Mouse (Mus musculus) stomach, postnatal 0 days (tissue): Measurements from ENCODE around the gene Usp20. TPM values are rescaled to one million over a fixed set of nuclear protein-coding genes. Genes with fewer than 3 reads are reported as not detected.
A peak's percentile ranks its signal among the peaks of the same experiment; 100 is the strongest.

ENCODE experiments used
- ATAC-seq: fragments of 200-750 bp; cut with Nextera tagmentation; 2 replicates; pipeline ENCODE4 v1.8.0; 2017; ENCODE audit not compliant: low FRiP score, low TSS enrichment
- DNase-seq: peaks from one replicate; pipeline ENCODE4 v3.0.0-alpha.2; 2016; ENCODE audit warnings: low spot score
- H3K27ac ChIP-seq: fragments of 300-500 bp; sonication (generic); replicated peaks from 2 replicates; pipeline ENCODE4 v1.5.1; 2014; ENCODE audit warnings: mild to moderate bottlenecking, control low read depth
- H3K27me3 ChIP-seq: fragments of 300-500 bp; sonication (generic); 2 replicates; pipeline ENCODE4 v1.6.1; 2014; ENCODE audit warnings: low read length; ENCODE audit not compliant: control insufficient read depth, insufficient read depth
- H3K36me3 ChIP-seq: fragments of 300-500 bp; sonication (generic); 2 replicates; pipeline ENCODE4 v1.6.1; 2014; ENCODE audit warnings: low read length, mixed read lengths; ENCODE audit not compliant: control insufficient read depth, insufficient read depth
- H3K4me1 ChIP-seq: fragments of 300-500 bp; sonication (generic); replicated peaks from 2 replicates; pipeline ENCODE4 v1.6.1; 2014; ENCODE audit warnings: antibody characterized with exemption; ENCODE audit not compliant: control insufficient read depth, insufficient read depth
- H3K4me2 ChIP-seq: fragments of 300-500 bp; sonication (generic); replicated peaks from 2 replicates; pipeline ENCODE4 v1.6.1; 2014; ENCODE audit warnings: low read depth, mild to moderate bottlenecking, control low read depth, moderate library complexity
- H3K4me3 ChIP-seq: fragments of 300-500 bp; sonication (generic); 2 replicates; pipeline ENCODE4 v1.5.1; 2014; ENCODE audit warnings: low read depth, low read length, control low read depth
- H3K9ac ChIP-seq: fragments of 300-500 bp; sonication (generic); 2 replicates; pipeline ENCODE4 v1.6.1; 2014; ENCODE audit warnings: mild to moderate bottlenecking, low read length, control low read depth, mixed read lengths
- H3K9me3 ChIP-seq: fragments of 300-500 bp; sonication (generic); 2 replicates; pipeline ENCODE4 v1.6.1; 2016; ENCODE audit warnings: low read length; ENCODE audit not compliant: control insufficient read depth
- CTCF ChIP-seq: IDR thresholded peaks from 2 replicates; pipeline ENCODE4 v1.5.1; 2016; ENCODE audit warnings: antibody characterized with exemption, low read depth, mild to moderate bottlenecking, moderate library complexity
- EP300 ChIP-seq: optimal IDR thresholded peaks from 2 replicates; pipeline ENCODE3; 2016; ENCODE audit warnings: antibody characterized with exemption
- WGBS: fragments of 180-500 bp; shearing (Covaris S2); extraction: QIAGEN DNeasy Blood & Tissue Kit; methylation state at CpG from one replicate; pipeline ENCODE4 v1.1.7; 2014; 5-methylcytosine and 5-hydroxymethylcytosine counted together
- polyA plus RNA-seq: library from polyadenylated mRNA; unstranded; fragments of >200 nt; fragmentation: Nextera tagmentation; extraction: Ambion mirVana; gene quantifications from 2 replicates; pipeline ENCODE4 v1.2.1, GENCODE M21; 2015

Gene Usp20
- polyA plus RNA-seq, 1 experiment from 2014 or later = 8.9 TPM

DNA sequence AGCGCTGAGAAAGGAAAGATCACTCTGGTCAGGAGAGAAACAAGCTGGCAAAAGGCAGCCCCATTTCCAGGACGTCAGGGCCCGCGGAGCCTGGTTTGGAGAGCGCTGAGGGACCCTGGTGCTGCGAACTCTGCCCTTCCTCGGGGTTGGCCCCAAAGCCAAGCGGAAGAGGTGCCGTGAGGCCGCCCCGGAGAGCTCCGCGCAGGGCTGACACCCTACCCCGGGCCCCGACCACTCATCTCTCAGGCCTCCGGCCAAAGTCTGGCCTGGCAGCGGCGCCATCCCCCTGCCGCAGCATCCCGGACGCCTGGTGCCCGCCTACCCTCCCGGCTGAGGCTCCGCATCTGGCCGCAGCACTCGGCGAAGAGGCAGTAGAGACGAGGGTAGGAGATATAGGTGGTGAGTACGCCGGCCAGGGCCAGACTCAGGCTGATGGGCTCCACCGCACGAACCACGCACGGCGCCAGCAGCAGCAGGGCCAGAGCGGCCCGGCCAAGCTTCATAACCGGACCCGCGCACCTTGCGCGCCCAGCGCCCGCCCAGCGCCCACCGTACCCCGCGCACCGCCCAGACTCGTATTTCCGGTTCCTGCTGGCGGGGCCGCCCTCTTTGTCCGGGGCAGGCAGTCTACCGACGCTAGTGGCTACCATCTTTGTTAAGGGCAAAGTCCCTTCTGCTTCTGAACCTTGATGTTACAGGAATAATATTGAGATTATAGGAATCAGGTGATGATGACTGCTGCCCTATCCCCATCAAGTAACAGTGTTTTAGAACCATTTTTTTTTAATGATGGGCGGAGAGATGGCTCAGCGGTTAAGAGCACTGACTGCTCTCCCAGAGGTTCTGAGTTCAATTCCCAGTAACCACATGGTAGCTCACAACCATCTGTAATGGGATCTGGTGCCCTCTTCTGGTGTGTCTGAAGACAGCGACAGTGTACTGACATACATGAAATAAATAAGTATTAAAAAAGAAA is 14.4 kb upstream of the Usp20 start, which contains the start of gene Tor1a:
TSS of gene Tor1a (minus strand) at position 582 of the 976 bp plus-strand sequence.
- Histone ChIP-seq H3K9ac (peak within 1 kb of the TSS; percentile 96), H3K4me3 (peak within 1 kb of the TSS; percentile 98), H3K4me2 (peak within 1 kb of the TSS; percentile 93), H3K4me1 (0 out of 2 replicates have a peak, but pooled peaks cover 9% of the 10 kb centered on the region), H3K27ac (peak within 1 kb of the TSS; percentile 86), H3K9me3 (no peaks in the 10 kb centered on the region), H3K27me3 (no peaks in the 10 kb centered on the region), H3K36me3 (peaks cover 10% of the 10 kb centered on the region)
- 2% methylated on average over 59 of the region's 59 CpGs for WGBS
- DNase-seq (peak; percentile 91), ATAC-seq (peak; percentile 92)
- TF ChIP-seq CTCF (no peak), EP300 (no peak)

DNA sequence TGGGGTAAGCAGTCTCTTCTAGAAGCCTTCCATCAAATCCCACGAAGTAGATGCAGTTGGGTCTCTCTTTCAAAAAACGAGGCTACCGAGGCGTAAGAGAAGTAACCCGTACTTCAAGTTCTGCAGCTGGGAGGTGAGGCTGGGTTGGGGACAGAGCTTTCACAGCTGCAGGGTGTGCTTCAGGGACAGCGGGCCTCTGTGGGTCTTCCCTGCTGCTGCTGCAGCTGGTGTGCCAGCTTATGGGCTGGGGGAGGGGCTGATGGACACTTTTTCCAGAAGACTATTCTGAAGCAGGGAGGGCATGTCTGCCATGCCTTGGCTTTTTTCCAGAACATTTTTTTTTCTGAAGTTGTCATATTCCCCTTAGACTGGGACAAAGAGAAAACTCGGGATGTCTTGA is 945 bp downstream of the Usp20 start:
- no peaks in the 10 kb centered on the region for H3K27me3 ChIP-seq
- H3K36me3 ChIP-seq = 0 out of 2 replicates have a peak, but pooled peaks cover 2% of the 10 kb centered on the region
- peak overlapping the region; percentile 71 for H3K9ac ChIP-seq
- peaks cover 8% of the 10 kb centered on the region; the same call in 1 of the 2 replicates for H3K4me1 ChIP-seq
- peak overlapping the region; percentile 73 for H3K4me3 ChIP-seq
- WGBS = 39% methylated on average over 7 of the region's 7 CpGs
- no peak for DNase-seq
- no peaks in the 10 kb centered on the region for H3K9me3 ChIP-seq
- no peak for ATAC-seq
- TF ChIP-seq CTCF (no peak), EP300 (no peak)
- H3K4me2 ChIP-seq = peak overlapping the region; percentile 90
- H3K27ac ChIP-seq = peak overlapping the region; percentile 81

DNA sequence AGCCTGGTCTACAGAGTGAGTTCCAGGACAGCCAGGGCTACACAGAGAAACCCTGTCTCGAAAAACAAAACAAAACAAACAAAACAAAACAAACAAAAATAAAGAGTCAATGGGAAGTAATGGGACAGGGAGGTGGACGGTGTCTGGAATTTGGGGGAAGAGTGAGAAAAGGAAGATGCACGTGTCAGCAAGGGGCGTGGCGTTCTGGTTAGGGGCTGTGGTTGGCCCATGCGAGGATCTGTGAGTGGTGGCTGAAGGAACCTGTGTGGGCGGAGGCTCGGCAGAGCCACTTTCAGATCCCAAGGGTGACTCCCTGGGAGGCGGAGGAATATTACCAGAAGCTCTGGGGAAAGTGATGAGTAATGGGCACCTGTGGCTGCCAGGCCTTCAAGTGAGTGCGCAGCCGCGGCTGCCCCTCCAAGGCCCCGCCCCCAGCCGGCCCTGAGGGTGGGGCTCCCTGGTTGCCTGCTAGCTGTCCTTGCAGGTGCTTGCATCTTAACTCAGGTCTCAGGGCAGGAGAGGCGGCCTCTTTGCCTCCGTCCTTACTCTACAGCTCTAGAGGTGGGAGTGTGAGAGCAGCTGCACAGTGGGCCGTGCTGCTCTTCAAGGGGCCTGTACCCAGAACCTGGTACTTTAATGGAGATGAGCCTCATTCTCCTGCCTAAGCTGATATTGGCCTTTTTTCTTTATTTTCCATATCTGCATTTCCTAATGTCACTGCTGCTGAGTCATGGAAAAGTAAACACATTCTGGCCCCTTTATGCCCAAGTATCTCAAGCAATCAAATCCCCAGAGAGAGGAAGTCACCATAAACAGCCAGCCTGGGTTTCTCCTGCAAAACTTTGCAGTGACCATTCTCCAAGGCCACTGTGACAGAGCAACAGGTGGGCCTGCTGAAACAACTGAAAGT is 3.3 kb downstream of the Usp20 start:
- H3K4me3 ChIP-seq = no peak overlapping the region
- peak; percentile 93 for DNase-seq

DNA sequence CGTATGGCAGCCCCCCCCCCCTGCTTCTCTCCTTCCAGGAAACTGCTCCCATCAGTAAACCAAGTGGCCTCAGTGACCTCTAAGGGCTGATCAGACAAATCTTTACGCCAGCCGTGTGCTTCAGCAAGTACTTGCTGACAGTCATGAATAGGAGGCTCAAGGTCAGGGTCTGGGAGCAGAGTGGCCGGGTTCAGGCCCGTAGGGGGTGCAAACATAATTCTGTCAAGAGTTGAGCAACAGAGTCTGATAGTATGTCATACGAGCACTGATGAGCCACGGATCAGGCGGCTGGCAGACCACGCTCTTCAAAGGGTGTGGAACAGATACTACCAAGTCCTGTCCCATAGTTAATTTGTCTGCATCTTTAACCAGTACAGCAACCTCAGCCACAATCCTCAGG is 8.1 kb downstream of the Usp20 start:
- Histone ChIP-seq H3K4me1 (peaks cover 3% of the 10 kb centered on the region; the same call in 1 of the 2 replicates), H3K27ac (no peak overlapping the region), H3K36me3 (no peaks in the 10 kb centered on the region), H3K4me2 (no peak overlapping the region), H3K4me3 (no peak overlapping the region), H3K9ac (no peak overlapping the region), H3K27me3 (no peaks in the 10 kb centered on the region), H3K9me3 (no peaks in the 10 kb centered on the region)
- TF ChIP-seq CTCF (no peak), EP300 (no peak)
- DNase-seq (no peak), ATAC-seq (no peak)
- WGBS = 82% methylated on average over 9 of the region's 9 CpGs

More for the DNA sequence above, 3.3 kb downstream of the Usp20 start:
- Histone ChIP-seq H3K9ac (no peak overlapping the region), H3K4me1 (peaks cover 8% of the 10 kb centered on the region; the same call in 1 of the 2 replicates), H3K36me3 (no peaks in the 10 kb centered on the region), H3K27me3 (no peaks in the 10 kb centered on the region), H3K4me2 (peak overlapping the region; percentile 25; the same call in 1 of the 2 replicates), H3K9me3 (no peaks in the 10 kb centered on the region), H3K27ac (peak overlapping the region; percentile 24; the same call in 1 of the 2 replicates)
- TF ChIP-seq EP300 = no peak
- TF ChIP-seq CTCF = no peak
- 25% methylated on average over 17 of the region's 17 CpGs for WGBS
- ATAC-seq = peak; percentile 27

DNA sequence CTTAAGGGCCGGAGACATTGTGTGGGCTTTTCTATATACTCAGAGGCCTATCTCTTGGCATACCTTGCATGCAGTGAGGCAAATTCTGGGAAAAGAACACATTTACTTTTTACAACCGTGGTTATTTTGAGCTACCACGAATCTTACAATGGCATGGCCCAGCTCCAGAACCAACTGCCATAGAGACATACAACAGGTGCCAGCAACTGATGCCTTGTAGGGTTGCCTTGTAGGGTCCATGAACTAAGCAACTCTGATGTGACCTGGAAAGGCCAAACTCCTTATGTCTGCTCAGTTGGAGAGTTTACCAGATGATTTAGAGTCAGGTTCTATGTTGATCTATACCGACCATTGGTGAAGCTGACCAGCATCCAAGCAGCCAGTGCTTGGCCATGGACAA is 12.8 kb downstream of the Usp20 start:
- ATAC-seq (no peak), DNase-seq (no peak)
- WGBS = 88% methylated on average over 4 of the region's 4 CpGs
- H3K27me3 ChIP-seq = no peaks in the 10 kb centered on the region
- H3K27ac ChIP-seq = no peak overlapping the region
- H3K4me3 ChIP-seq = no peak overlapping the region
- no peak overlapping the region for H3K9ac ChIP-seq
- no peaks in the 10 kb centered on the region for H3K9me3 ChIP-seq
- TF ChIP-seq EP300 (no peak), CTCF (no peak)
- H3K36me3 ChIP-seq = no peaks in the 10 kb centered on the region
- no peaks in the 10 kb centered on the region for H3K4me1 ChIP-seq
- H3K4me2 ChIP-seq = no peak overlapping the region
